Mouse (Mus musculus) liver, postnatal 0 days (tissue): ENCODE data around the gene Cryl1.

ENCODE experiments used
- CTCF ChIP-seq: sonication (generic); IDR thresholded peaks from 2 replicates; pipeline ENCODE4 v1.5.1; 2016; ENCODE audit warnings: antibody characterized with exemption, low read depth
- EP300 ChIP-seq: IDR thresholded peaks from 2 replicates; pipeline ENCODE4 v1.6.1; 2016; ENCODE audit warnings: antibody characterized with exemption, low read depth, mild to moderate bottlenecking

GRCm38 (mm10) chr14:57367327-57367726, 31.0 kb downstream of the Cryl1 start:
- no peak for TF ChIP-seq EP300
- no peak for TF ChIP-seq CTCF
